Mouse (Mus musculus) adrenal gland (tissue): ENCODE results near the gene Csmd2.

Experiments
- intact Hi-C: fragments of 180-260 bp; cut with DNase I; formaldehyde crosslinking; loops from one replicate; pipeline ENCODE4 v1.15.1; 2025

Csmd2 gene

DNA sequence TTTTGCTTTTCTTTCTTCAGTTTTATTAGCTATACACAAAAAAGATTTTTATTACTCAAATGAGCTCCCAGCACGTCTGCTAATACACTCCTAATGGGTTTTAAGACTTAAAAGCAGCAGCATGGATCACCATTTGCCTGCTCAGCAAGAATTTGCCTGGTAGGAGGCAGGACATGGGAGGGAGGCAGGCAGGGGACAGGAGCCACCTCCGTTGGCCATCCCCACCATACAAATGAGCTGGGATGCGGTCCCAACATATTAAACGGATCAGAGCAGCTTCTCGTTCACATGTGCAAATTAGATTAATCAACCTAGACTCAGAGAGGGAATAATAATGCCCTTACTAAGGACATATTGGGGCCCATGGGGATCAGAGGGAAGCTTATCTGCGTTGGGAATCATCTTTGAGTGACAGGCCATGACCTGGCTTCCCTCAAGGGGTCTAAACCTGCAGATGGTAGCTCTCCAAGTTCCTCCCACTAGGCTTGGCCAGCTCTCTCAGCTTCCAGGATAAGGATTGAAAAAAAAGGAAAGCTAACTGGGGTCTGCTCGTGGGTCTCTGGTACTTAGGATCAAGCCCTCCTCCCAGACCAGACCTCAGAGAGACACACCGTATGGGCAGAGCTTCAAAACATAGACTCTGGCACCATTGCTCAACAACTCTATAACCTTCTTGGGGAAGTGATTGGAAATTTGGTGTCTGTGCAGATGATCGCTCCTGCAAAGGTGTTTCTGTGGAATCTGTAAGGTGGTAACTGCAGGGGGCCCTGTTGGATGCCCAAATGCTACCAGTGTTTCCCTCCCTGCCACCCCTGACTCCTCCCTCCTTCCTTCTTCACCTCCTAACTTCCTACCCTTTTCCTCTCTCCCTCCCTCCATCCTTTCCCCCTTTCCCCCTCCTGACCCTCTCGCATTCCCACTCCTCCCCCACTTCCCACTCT is 153.8 kb downstream of the Csmd2 start:
- intact Hi-C loops: no loop called here

DNA sequence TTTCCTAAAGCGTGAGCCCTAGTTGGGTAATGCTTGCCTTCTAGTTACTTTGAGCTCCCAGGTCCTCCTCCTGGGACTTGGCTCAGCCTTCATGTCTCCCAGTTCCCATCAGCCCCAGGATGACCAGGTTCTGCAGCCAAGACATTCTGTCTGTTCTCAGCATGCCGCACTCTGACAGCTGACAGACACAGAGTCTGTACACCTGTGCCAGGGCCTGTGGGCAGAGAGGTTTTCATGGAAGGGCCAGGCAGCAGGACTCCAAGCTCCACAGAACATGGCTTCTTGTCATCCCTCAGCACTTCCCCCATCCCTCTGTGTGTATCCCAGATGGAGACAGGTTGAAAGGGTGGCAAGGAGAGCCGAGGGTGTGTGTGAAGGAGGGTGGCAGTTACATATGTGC is 154.6 kb downstream of the Csmd2 start:
- intact Hi-C loops: no loop called here

DNA sequence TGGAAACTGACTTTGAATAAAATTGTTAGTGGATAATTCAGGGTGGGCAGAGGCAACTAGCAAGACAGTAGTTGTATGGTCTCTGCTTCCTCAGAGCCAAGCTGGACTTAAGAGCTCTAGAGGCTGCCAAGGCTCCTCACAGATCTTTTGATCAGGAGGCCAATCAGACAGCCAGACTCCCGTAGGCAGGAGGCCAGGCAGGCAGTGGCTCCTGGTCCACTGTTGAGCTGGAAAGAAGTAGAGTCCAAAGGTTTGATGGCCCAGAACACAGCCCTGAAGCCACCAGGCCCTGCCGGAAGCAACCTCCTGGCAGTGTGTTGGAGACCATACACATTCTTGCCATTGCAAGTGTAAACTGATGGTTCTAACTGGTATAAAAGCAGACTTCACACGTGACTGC is 155.5 kb downstream of the Csmd2 start:
- intact Hi-C loops: no loop called here

DNA sequence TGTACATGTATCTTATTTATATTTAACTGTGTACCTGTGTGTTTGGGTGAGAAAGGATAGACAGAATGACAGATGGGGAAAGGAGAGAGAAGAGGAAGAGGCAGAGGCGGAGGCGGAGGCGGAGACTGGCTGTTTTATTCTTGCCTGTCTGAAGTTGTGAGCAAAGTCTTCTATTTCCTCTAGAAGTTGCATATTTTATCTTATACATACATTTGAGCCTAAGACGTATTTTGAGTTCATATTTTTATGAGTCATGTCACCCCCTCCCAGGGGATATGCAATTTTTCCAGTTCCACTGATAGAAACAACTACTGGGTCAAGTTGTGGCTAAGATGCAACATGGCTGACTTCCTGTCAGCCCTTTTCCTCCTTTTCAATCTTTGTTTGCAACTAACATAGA is 161.9 kb downstream of the Csmd2 start:
- intact Hi-C loops: no loop called here

DNA sequence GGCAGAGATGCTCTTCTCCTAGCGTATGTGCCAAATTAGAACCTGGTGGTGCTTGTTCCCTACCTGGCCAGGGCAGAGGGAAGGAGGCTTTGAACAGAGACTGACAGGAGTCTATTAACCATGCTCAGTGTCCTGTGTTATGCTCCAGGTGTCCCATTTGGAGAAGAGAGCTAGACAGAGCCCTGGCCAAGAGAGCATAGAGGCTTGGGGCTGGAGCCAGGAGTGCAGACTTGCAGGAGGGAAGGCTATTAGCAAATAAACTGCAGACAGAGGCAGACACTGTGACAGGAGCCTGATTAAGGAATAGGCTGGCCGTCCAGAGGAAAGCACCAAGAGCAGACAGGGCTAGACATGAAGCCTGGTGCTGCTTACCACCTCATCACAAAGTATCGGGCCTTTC is 164.4 kb downstream of the Csmd2 start:
- intact Hi-C loops: no loop called here

DNA sequence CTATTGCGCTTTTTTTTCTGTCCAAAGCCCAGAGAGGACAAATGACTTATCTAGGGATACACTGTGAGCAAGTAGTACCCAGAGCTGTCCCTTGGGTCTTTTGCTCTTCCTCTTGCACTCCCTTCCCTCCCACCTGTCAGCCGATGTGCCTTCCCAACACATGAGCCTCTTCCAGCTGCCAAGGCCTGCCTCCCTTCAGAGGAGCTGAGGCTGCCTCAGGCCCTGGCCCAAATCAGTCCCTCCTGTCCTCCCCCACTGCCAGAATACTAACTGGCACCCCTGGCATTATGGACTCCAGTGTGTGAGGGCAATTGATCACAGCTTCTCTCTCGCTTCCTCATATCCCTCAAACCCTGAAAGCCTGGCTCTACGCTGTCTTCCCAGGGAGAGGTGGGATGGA is 165.5 kb downstream of the Csmd2 start:
- intact Hi-C loops: no loop called here

DNA sequence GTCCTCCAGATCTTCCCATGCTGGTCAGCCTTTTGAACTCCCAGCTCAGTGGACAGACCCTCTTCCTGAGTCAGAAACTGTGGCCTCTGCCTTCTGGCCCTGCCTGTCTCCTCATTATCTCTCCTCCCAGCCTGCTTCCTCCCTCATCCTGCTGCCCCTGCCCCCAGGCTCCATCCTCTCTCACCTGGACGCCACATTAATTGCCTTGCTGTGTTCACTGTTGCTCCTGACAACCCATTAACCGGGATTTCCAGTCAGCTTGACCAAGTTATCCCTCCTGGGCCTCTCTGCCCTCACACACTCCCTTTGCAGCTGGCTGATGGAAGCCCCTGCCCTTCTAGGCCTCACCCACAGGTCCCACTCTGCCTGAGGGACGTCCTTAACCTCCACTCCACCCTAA is 167.6 kb downstream of the Csmd2 start:
- intact Hi-C loops: no loop called here

DNA sequence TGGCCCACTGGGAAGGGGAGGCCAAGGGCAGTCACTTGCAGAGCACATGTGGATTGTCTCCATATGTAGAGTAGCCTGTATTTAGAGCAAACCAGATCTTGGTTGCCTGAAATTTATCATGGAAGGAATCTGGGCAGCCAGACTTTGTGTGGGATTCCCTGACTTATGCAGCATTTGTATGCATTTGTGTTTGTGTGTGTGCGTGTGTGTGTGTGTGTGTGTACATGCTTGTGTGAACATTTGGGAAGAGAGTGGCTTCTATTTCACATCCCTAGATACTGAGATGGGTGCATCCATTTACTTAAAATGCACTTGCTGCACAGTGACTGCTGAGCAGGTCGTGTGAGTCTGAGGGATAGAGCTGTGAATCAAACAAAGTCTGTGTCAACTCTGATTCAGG is 173.0 kb downstream of the Csmd2 start:
- intact Hi-C loops: no loop called here

DNA sequence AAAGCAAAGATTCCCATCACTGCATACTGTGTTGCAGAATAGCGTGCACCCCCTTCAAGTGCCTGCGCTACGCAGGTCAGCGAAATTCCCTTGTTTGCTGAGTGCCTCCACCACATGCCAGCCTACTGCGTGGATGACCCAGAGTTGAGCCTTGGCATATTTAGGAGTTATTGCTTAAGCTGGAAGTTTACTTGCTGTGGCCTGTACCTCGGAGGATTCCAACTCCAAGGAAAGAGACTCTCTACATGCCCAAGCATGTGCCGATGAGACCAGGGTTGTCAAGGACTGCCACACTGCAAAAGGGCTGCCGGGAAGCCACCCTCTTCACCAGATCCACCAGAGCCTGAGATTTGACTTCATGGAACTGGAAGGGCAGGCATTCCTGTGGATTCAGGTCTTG is 182.5 kb downstream of the Csmd2 start:
- intact Hi-C loops: no loop called here

DNA sequence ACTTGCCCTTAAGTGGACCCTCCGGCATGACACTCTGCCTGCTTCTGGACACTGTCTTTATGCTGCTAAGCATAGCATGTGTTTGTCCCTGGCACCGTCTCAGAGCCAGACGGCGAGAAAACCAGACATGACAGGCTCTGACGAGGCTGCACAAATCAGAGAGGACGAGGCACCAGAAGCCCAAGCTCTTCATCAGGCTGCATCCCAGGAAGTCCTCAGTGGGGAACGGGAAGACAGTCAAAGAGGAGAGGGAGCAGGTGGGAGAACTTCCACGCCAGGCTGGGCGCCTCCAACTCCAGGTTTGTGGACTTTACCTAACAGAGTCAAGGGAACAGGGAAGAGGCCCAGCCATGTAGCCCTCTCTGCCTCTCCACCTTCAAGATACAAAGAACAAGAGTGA is 183.6 kb downstream of the Csmd2 start:
- intact Hi-C loops: no loop called here

DNA sequence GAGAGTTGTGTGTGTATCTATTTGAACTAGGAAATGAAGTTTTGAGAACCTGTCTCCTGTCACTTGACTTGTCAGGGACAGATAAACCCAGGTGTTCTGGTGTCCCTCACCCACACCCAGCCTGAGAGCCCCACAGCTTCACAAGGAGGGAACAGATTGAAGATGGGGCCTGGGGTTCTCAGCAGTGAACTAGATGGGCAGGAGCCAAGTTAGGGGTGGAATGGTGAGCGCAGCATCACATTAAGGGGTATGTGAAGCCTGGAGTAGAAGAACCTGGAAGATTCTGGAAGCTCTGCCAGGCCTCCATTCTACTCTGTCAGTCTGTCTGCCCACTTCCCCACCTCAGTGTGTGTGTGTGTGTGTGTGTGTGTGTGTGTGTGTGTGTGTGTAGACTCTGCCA is 184.0 kb downstream of the Csmd2 start:
- intact Hi-C loops: no loop called here

DNA sequence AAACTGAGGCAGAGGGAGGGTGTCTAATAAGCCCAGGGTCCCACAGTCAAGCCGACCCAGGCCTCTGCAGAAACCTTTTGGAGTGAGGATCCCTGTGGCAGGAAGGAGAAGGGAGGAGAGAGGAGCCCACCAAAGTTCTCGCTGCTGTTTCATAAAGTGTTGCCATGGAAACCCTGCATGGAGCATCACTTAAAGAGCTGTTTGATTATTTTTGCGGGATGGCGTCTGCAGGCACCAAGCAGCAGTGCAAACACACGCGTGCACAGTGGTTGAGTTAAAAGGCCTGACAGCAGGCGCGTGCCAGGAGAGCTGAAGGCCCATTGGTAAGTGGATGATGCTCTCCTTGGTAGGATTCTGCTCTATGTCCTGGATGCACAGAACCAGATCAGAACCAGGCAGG is 191.3 kb downstream of the Csmd2 start:
- intact Hi-C loops: no loop called here

DNA sequence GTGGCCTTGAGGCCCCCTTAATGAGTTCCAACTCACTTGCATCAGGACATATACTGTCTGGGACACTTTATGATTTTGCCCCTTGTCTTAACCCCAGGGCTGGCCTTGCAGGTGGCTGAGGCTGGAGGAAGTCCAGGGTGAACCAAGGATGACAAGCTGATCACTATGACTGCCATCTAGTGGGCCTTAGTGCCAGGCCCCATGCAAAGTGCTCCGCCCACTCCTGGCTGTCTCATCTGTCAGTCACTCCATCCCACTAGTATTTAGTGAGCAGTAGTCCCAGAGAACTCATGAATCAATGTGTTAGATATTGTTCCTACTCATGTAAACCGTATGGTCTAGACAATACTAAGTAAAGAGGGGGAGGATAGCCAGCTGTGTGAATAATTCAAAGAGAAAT is 191.9 kb downstream of the Csmd2 start:
- intact Hi-C loops: no loop called here

DNA sequence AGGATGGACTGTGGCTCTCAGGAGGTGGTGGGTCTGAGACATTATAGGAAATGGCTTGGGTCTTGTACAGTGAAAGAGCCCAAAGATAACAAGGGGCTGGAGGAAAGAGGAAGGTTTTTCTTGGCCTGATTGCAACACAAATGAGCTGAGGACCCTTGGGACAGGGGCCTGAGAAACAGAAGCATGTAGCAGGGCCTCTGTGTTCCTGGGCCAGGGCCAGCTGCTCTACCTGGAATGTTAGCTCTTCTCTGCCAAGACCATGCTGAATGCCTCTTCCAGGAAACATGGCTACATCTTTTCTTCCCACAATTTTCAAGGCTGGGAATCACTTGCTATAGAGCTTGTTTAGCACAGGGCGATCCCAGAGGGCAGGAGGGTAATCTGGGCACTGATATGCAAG is 197.1 kb downstream of the Csmd2 start:
- intact Hi-C loops: no loop called here

DNA sequence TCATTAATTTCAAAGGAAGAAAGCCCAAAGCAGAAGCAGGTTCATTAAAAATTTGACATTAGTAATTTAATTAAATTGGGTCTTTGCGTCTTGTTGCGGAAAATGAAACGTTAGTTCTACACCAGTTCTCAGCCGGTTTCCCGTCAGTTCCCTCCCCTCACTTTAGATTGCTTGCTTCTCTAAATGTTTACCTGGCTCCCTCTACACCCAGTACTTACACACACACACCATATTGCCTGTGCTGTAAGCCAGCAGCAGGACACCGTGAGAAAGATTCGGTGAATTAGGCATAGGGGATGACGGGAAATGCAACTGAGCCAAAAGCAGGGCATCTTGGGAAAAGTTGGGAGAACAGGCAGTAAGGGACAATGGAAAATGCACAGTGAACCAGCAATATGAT is 206.8 kb downstream of the Csmd2 start:
- intact Hi-C loops: no loop called here

DNA sequence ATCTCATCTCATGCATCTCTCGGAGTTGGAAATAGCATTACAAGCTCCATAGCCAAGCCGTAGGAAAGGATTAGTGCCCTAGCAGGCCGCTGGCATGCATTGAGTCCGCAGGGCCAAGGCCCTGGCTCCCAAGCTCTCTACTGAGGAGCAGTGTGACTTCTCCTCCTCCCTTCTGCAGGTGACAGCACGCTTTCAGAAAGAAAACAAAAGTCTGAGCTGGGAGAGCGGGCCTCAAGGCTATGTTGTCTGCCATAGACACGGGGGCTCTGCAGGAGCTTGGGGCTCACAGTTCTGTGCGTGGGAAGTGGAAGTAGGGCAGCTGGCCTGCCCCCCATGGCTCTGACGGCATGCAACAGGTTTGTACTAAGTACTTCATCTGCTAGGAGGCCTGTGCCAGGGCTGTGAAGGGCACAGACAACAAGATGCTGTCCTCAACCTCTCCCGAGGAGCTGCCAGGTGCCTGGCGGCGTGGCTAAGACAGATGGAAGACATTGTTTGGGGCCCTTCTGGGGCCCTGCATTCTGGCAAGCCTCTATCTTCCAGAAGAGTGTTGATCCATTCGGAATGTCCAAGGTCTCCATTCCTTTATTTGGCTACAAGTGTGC is 230.4 kb downstream of the Csmd2 start:
- intact Hi-C loops: no loop called here

DNA sequence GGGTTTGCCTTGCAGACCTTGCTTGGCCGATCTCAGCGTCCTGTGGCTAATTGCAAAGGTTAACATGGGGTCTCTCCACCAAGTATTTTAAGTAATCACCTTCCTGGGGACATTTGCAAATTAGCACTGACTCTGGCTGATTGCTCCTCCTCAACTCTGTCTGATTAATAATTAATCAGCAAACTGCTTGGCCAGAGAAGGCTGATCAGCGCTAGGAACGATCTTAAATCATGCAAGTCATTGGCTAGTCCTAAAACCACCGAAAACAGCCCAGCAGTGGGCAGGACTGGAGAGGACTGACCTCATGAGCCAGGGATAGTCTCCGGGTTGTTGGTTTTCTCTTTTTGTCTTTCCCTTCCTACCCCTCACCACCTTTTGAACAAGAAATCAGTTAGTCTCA is 236.8 kb downstream of the Csmd2 start:
- intact Hi-C loops: no loop called here

DNA sequence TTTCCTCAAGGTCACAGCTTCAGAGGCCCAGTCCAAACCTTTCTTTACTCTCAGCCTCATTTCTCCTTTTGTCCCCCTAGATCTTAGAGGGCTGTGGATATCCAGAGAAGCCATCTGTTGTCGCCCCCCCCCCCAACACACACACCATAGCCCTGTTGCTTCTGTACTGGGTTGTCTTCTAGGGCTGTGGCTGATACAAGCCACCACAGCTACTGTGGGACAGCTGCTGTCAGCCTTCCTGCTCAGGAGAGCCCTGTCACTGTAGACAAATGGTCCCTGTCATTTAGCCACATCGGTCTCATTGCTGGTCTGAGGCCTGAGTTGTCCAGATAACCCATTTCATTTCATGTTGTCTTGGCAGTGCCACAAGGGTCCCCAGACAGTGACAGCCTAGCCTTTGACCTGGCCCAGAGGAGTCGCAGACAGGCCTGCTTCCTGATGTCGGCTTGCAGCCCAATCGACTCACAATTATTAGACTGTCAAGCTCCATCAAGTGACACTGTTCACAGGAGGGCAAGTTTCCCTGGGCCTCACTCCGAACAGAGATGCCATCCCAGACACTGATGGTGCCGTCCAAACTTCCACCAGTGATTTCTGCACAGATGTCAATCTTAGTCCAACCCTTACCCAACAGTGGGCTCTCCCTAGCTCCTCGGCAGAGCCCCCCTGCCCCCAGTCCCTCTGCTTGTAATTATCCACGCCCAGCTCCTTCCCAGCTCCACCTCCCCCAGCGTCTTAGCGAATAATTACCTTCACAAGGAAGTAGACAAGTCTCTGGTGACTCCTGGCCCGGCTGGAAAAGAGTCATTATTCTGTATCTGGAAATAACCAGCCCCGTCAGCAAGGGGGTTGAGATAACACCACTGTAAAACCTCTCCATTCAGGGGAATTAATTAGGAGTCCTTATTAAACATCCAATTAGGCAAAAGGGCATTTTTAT is 240.0 kb downstream of the Csmd2 start:
- intact Hi-C loops: no loop called here

DNA sequence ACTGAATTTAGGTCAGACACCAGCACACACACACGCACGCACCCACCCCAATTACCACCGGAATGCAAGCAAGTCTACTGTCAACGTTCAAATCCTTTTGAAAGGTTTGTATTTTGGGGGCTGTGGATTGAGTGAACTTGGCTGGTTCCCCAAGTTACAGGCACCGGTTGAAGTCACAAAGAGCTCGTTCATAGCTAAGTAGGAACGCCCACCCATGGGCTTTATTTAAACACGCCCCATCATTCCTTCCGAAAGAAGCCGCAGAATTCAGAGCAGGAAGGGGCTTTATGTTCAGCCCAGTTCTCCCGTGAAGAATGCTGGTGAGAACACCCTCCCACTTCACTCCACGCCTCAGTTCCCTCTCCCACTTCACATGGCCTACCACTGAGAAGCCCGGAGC is 245.8 kb downstream of the Csmd2 start:
- intact Hi-C loops: no loop called here

DNA sequence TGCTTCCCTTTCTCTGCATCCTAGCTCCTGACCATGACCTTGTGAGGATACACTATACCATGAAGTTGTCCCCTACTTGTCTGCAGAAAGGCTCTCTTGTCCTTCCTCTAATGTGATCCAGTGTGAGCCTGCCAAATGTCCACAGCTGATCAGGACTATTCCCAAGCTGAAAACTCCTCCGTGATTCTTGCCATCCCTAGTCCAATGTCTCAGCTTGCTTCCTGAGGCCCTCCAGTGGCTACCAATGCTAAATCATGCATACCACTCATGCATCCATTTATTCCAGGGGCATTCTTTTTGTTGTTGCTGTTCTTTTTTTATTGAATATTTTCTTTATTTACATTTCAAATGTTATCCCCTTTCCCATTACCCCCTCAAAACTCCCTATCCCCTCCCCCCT is 251.5 kb downstream of the Csmd2 start:
- intact Hi-C loops: no loop called here

DNA sequence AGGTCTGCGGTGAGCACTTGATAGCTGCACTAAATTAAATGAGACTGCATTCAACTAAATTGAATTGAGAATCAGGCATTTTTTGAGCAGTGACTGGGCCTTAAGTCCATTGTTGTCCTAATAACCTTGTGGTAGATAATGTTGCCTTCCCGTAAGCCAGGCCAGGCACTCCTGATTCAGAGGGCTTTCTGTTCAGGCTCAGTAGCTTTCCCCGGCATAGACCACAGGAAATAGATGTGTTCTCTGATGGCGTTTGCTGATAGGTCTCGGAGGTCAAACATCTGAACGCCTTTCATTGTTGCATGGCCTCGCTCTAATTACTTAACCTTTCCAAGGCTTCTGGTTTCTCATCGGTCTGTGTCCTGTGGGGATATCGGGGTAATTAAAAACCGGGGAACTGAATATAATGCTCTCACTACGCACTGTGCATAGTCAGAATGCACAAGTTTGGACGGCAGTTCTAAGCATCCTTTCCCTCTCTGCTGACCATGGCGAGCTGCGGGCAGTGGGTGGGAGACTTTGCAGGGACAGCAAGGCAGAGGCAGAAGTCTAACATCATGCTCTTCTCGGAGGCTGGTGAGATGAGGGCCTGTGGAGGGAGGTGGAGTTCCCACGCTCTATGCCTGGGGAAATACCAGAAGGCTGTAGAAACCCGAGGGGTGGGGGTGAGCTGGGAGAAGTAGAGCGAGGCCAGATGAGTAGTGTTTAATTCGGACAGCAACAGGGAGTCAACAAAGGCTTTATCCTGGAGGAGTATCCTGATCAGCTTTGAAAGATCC is 253.6 kb downstream of the Csmd2 start:
- intact Hi-C loops: no loop called here
